Mouse (Mus musculus) spleen, postnatal 36 days (tissue): ENCODE measurements around the gene Nudt17.
"Not testable (repeated sequence)": the region's sequence is repeated elsewhere in the genome, so short reads cannot be mapped to it uniquely, and the experiment has no call there.

Experiments
- DNase-seq, 2 experiments: peaks; one replicate each; pipeline ENCODE4 v3.0.0; 2022; ENCODE audit warnings: low spot score in 2 of 2, mixed read lengths in 1 of 2

Gene Nudt17

GRCm38 (mm10) chr3:96704778-96705177, 3.6 kb downstream of the Nudt17 start:
- DNase-seq, result no peak

GRCm38 (mm10) chr3:96701003-96701402, 7.4 kb downstream of the Nudt17 start:
- DNase-seq, result no peak

- DNase-seq, result peak in 1 of 2 experiments; percentile 25
Observed at GRCm38 (mm10) chr3:96700376-96700775, 8.0 kb downstream of the Nudt17 start.

GRCm38 (mm10) chr3:96698993-96699690, 9.2 kb downstream of the Nudt17 start:
- no peak for DNase-seq

- DNase-seq, result peak; percentile 89 to 91
Observed at GRCm38 (mm10) chr3:96696766-96697732, 11.3 kb downstream of the Nudt17 start.

GRCm38 (mm10) chr3:96696198-96696765, 12.1 kb downstream of the Nudt17 start, which contains the start of gene Pias3:
Gene Pias3 (plus strand): TSS chr3:96696384.
- peak; percentile 75 to 76 for DNase-seq

- no peak for DNase-seq
Observed at GRCm38 (mm10) chr3:96693579-96693978, 14.8 kb downstream of the Nudt17 start.

GRCm38 (mm10) chr3:96692506-96692905, 15.9 kb downstream of the Nudt17 start:
- no peak for DNase-seq

GRCm38 (mm10) chr3:96690298-96690697, 18.1 kb downstream of the Nudt17 start:
- no peak for DNase-seq

- DNase-seq, result no peak
Observed at GRCm38 (mm10) chr3:96688854-96689253, 19.5 kb downstream of the Nudt17 start.

GRCm38 (mm10) chr3:96686057-96686456, 22.3 kb downstream of the Nudt17 start:
- not testable (repeated sequence) for DNase-seq

GRCm38 (mm10) chr3:96684822-96685156, 23.6 kb downstream of the Nudt17 start:
- DNase-seq, result no peak

- DNase-seq, result no peak
Observed at GRCm38 (mm10) chr3:96684151-96684821, 24.1 kb downstream of the Nudt17 start.

- no peak for DNase-seq
Observed at GRCm38 (mm10) chr3:96683496-96683895, 24.9 kb downstream of the Nudt17 start.

- DNase-seq, result no peak
Observed at GRCm38 (mm10) chr3:96680269-96680956, 27.9 kb downstream of the Nudt17 start.

GRCm38 (mm10) chr3:96679159-96679674, 29.1 kb downstream of the Nudt17 start:
- DNase-seq, result no peak

- DNase-seq, result no peak
Observed at GRCm38 (mm10) chr3:96678456-96678855, 29.9 kb downstream of the Nudt17 start.

- no peak for DNase-seq
Observed at GRCm38 (mm10) chr3:96675690-96676089, 32.7 kb downstream of the Nudt17 start.

- no peak for DNase-seq
Observed at GRCm38 (mm10) chr3:96675171-96675570, 33.2 kb downstream of the Nudt17 start.

- no peak for DNase-seq
Observed at GRCm38 (mm10) chr3:96674442-96674841, 33.9 kb downstream of the Nudt17 start.

- DNase-seq, result no peak
Observed at GRCm38 (mm10) chr3:96673514-96673913, 34.8 kb downstream of the Nudt17 start.
